Mouse (Mus musculus) T-helper 2 cell (primary cell): Measurements from ENCODE around the gene Plg.

Experiments
- in situ Hi-C: fragments of 300-600 bp; cut with MboI, MseI; formaldehyde crosslinking; loops from one replicate; pipeline ENCODE4 v1.15.1; 2025; ENCODE audit warnings: high pct_unique_total_duplicates

The Plg gene

DNA sequence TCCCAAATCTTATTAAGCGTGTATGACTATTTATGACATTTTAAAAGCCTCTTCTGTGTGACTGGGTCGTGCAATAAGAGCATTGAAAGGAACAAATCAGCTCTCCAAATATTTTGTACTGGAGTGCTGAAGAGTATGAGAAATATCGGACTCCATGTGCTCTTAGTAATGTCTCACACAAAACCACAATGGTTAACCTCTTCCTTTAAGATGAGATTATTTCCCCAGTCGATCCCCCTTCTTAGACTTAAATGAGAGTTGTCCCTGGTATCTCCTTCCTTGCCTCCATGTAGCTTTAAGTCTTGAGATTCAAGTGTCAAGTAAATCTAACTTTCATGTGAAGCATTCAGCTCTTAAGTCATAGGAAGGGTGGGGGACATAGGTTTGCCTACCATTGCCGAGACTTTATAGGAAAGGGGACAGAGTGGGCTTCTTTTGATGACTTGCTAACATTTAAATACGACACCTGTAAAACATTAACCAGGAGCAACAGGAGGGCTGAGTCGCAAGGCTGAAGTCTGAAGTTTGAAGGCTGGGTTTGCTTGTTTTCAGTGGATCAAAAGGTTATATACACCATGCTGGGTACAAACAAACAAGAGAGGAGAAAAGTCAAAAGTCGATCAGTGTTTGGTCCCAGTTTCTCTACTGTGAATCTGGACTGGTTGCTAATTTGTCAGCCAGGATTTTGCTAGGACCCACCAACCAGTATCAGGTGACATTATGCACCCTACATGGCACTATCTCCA lies 6.8 kb downstream of the Plg start:
- in situ Hi-C loops: no loop called here

DNA sequence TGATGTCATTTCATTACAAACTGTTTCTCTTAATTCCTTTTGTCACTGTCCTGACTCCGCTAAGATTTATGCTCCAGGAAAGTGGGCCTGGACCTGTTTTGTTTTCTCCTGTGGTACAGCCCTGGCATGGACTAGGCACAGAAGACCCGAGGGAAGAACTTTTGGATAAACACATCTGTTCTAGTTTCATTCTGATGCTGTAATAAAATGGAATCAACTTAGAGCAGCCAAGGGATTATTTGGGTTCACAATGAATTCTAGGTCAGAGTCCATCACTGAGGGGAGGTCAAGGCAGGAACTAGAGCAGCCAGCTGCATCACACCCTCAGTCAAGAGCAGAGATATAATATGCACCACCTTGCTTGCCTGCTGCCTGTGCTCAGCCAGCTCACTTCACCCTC lies 9.4 kb downstream of the Plg start:
- in situ Hi-C loops: no loop called here

DNA sequence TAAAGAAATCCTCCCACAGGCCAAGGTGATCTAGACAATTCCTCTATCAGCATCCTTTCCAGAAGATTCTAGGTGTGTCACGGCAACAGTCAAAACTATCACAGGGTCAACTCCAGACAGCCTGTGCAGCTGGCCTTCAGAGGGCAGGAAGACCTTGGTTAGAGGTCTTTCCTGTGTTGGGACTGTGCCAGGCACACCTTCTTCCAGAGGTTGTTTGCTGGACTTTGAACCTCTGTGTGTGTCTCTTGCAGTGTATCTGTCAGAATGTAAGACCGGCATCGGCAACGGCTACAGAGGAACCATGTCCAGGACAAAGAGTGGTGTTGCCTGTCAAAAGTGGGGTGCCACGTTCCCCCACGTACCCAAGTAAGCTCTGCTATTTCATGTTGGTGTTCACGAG lies 9.8 kb downstream of the Plg start:
- in situ Hi-C loops: no loop called here

DNA sequence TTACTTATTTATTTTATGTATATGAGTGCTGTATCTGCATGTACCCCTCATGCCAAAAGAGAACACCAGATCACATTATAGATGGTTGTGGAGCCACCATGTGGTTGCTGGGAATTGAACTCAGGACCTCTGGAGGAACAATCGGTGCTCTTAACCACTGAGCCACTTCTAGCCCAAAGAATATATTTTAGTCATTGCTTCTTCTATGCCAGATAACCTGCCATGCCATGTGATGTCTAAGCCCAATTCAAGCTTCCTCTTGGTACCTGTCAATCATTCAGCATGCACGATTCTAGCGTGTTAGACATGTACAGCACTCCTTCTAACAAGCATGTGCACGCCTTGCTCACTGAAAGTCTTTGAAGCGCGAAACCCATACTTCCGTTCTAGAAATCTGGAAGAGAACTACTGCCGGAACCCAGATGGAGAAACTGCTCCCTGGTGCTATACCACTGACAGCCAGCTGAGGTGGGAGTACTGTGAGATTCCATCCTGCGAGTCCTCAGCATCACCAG lies 17.8 kb downstream of the Plg start:
- in situ Hi-C loops: no loop called here

DNA sequence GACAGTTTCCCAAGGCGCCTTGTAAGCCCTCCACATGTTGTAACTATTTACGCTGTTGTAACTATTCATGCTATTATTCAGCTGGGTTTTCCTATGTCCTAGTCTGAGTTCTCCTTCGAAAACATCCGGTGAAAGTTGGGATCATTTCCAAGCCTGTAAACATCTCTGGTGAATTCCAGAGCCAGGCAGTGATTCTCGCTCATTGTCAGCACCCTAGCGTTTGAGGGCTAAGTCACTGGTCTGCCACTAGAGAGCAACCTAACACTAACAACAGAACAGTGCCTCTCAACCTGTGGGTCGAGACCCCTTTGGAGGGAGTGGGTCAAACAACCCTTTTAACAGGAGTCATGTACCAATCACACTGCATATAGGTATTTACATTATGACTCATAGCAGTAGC lies 25.0 kb downstream of the Plg start:
- in situ Hi-C loops: loop anchor here (10.0 kb wide), 1 partner anchor 1289 kb away; no protein-coding TSS in a partner anchor

DNA sequence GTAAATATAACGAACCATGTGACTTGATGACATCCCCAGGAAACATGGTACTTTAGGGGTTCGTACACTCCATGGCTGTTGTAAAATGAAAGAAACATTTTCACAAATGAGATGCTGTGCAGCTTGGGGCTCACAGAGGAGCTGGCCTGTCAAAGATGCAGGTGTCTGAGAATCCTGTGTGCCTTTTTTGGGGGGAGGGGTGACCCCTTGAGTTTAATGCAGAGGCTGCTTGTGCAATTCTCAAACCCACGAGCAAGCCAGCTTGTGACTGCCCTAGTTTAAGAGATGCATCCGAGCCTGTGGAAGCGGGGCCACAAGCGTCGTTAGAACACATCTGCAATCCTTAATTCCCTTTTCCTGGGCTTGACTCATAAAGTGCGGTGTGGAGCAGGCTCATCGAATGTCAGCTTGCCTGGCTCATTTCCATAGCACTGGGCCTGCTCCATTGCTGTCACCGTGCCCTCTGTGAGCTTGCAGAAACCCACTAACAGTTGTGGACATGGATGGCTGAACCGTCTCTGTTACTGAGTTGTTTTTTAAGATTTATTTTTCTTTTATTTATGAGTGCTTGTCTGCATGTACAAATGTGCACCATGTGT lies 31.0 kb downstream of the Plg start:
- in situ Hi-C loops: loop anchor here (10.0 kb wide), 1 partner anchor 1295 kb away; no protein-coding TSS in a partner anchor

DNA sequence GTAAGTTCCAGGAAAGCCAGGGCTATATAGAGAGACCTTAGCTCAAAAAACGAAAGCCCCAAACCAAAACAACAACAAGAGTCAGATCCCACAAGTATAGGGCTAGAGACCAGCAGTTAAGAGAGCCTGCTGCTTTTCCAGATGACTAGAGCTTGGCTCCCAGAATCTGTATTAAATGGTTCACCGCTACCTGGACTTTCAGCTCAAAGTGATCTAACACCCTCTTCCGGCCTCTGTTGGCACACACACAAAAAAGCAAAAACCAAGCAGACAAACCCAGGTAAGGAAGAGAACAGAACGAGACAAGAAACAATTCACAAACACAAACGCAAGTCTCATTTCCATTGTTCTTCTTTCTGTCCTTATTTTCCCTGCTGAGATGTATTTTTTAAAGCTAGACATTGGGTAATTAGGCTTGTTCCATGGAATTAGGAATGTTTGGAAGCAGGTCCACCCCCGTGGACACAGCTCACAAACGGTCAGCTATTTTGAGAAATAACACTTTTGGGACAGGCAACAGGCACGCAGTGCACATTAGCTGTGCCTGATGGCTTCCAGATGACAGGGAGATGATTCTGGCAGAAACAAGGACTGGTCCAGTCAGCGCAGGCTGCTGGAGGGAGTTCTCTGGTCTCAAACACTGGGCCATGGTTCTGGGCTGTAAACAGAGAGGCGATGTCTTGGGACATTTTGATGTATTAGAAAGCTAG lies 33.9 kb downstream of the Plg start:
- in situ Hi-C loops: loop anchor here (10.0 kb wide), 1 partner anchor 122 kb away; no protein-coding TSS in a partner anchor

DNA sequence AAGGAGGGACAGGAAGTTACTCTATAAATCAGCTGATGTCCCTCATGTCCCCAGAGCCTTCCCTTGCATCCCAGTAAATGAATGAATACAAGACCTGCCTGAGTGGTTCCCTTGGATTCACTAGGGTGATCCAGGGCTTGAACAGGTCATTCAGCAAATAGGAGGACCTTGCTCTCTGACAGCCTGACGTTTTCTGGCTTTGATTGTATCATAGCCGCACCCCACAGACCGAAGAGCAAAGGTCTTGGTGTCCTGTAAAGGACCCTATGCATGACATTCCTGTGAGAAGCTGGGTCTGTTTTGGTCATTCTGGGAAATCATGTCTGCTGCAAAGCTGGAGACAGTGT lies 34.5 kb downstream of the Plg start:
- in situ Hi-C loops: loop anchor here (10.0 kb wide), 1 partner anchor 122 kb away; no protein-coding TSS in a partner anchor

DNA sequence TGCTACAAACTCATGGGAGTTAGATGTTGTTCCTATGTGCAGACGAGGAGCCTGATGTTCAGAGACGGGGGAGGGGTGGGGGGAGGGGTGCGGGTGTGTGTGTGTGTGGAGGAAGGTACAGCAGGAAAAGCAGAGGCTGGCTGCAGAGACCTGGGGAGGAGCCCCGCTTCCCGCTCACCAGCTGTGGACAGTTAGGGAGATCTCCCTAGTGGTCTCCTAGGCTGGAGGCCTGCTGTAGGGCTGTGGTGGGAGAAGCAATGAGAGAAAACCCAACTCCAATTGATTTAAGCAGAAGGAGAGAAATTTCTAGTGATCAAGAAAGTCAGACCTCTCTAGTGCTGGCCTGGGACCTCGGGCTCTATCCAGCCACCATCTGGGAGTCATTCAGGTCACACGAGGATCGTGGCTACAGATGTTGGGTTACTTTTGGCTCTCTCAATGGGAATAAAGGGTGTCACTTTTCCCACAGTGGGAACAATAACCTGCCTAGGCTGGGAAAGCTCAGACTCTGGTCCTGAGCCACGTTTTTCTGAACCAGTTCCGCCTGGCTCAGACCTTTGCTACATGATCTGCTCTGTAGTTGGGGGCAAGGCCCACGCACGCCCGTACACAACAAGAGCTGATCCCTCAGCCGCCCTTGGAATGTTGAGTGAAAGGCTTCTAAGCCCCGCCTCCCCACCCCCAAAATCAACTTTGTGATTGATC lies 36.8 kb downstream of the Plg start:
- in situ Hi-C loops: loop anchor here (10.0 kb wide), 1 partner anchor 120 kb away; no protein-coding TSS in a partner anchor

DNA sequence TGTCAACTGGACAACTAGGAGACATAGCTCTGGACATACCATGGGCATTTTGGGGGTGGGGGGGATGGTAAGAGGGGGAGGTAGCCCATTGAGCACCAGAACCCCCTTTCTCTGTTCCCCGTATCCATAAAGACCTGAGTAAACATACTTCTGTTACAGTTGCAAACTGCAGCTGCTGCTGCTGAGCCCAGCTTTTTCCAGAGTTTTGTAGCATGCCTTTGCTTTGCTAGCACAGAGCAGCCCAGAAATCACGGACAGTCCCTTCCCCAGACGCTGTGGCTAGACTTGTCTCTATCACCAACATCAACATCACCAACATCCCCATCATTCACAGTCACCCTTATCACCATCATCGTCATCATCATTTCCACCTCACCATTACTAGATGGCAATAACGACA lies 37.3 kb downstream of the Plg start:
- in situ Hi-C loops: loop anchor here (10.0 kb wide), 1 partner anchor 119 kb away; no protein-coding TSS in a partner anchor

DNA sequence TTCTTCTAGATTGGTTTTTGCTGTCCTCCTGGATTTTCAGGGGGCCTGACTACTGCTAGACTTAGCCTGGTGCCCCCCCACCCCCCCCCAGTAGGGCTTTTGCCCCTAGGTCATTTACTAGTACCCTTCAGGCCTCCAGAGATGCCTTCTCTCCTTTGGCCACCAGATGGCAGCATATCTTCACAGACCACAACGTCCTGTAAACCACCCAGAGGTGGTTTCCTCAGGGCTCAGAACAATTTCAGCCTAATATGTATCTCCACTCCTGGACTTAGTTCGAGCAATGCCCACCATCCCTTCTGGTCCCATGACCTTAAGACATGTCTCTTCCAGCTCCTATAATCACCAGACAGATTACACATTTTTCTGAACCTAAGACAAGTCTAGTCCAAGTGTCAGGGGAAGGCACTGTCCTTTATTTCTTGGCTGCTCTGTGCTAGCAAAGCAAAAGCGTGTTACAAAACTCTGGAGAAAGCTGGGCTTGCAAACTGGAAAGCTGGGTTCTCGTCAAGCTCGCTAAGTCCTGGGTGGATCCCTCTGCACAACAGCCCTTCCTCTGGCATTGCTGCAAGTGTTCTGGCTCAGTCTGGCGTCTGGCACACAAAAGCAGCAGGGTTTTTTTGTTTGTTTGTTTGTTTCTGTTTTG lies 38.0 kb downstream of the Plg start:
- in situ Hi-C loops: loop anchor here (10.0 kb wide), 1 partner anchor 118 kb away; no protein-coding TSS in a partner anchor

DNA sequence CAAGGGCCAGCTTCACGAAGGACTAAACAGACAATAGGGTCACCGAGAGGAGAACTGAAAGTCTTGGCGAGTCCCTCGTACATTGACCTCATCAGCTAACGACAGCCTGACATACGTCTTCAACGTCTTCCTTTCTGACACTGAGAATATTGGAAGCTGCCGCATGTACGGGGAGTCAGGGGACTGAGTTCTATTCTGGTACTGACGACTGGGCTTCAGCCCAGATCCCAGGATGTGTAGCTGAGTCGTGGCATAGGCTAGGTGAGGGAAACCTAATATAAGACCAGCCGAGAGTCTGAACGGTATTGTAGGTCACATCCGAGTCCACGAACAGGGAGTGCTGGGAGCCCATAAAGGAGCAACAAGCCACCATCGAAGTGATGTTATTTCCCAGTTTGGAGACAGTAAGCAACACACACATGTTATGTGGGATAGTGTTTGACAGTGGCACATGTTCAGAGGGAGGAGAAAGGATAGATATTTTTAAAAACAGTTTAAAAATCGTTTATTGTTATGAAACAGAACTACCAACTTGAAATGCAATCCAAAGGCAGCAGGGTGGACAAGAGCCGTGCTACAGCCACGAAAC lies 41.2 kb downstream of the Plg start:
- in situ Hi-C loops: loop anchor here (10.0 kb wide), 1 partner anchor 115 kb away; no protein-coding TSS in a partner anchor

DNA sequence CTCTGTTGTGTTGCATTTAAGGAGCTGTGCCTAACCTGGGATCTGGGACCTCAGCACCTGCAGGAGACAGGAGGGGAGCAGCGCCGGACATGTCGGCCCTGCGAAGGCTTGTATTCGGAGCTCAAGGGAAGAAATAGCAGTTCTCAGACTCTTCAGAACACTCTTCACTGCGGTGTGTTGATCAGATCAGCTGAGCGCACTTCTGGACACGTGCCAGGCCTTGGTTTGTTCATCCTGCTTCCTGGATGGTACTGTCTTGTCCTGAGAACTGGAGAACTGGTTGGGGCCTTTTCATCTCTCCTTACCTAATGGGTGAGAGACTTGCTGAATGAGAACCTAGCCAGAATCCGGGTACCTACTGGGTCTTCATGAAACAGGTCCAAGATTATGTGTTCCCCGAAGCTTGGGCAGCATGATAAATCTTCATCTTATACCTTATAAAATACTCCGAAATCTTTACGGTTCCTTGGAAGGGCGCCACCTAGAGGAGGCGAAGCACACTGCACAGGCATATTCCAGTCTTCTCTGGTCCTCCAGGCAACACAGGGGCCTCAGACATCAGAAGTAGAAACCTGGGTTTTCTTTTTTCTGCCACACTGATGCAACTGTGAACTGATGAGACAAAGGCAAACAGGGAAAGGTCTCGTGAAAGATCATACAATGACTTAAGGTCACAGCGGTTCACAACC lies 42.6 kb downstream of the Plg start:
- in situ Hi-C loops: no loop called here

DNA sequence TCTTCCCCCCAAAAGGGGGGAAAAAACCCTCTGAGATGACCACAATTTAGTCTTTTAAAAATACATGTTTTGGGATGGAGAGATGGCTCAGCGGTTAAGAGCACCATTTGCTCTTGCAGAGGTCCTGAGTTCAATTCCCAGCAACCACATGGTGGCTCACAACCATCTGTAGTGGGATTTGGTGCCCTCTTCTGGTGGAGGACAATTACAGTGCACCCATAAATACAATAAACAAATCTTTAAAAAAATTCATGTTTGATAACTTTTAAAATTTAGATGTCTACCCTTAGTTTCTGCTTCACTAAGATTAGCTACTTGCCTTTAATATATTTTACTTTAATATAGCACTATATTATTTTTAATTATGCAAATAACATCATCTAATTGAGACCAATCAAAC lies 43.7 kb downstream of the Plg start:
- in situ Hi-C loops: no loop called here

DNA sequence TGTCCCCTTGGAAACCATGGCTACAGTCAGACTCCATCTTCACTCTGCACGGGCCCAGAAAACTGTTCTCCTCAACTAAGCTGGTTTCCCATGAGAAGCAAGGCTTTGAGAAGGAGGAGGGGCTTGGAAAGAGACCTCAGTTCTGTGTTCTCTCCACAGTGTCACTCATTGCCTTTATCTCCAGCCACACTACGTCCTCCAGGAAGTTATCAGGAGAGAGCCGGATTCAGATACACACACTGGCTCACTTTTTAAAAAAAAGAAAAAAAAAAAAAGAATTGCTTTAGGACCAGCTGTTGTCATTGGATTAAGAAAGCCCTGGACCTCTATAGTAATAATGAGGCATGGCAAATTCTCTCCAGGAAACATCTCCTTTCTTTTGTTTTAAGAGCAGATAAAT lies 48.7 kb downstream of the Plg start:
- in situ Hi-C loops: no loop called here

DNA sequence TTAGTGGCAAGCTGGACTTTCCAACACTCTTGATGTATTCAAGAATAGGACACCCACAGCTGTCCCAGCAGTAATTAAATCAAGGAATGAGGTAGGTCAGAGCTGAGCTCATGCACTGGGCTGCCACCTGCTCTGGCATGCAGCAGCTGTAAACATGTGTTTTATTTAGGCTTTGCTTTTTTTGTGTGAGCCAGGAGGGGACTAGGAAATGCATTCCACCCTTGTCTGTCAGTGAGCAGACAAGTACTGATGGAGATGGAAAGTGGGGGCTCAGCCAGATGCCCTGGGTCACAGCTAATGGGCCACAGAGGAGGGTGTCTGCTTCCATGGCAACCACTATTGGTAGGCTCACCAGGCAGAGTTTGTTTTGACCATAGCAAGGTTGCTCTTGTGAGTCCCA lies 50.0 kb downstream of the Plg start:
- in situ Hi-C loops: no loop called here

DNA sequence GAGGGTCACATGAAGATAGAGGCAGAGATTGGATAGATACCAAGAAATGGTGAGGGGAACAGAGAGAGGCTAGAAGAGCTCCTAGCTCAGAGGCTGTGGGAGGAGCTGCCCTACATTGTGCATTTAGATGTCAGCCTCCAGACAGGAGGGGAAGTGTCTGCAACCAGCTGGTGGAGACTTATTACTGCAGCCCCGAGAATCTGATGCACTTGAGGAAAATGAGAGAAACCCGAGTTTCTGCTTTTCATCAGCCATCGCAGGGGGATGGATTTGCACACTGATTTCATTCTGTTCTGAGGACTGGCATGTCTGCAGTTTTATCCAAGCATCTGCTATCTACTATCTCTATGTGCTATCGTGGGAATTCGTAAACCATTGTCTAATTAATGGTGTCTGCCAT lies 53.3 kb downstream of the Plg start:
- in situ Hi-C loops: no loop called here

DNA sequence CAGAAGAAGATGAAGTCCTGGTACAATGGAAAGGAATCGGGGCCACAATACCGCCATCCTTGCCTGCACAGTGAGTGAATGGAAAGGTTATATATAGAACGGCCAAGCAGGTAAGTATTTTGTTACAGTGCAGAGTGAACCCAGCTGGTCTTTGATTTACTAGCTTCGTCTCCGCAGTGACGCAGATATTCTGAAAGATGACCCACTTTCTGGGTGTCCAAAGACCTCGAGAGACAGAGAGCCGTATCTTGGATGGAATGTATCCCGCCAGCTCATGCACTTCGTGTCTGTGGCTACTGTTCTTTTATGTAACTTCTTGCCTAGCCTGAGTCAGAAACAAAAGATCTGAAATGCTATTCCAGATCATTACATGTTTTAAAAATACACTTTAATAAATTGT lies 59.4 kb downstream of the Plg start:
- in situ Hi-C loops: no loop called here

DNA sequence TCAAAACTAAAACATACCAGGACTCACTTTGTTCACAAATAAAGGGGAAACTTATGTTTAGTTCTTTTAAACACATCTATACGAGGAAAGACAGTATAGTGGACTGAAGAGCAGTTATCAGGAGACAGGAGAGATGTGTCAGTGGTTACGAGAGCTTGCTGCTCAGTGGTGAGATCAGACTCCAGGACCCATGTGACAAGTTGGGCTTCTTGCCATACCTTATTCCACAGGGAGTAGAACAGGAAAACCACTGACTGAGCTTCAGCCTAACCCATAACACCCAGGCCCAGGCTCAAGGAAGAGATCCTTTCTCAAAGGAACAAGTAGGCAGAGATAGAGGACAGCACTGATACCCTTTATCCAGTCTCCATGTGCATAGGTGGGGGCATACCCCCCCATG lies 66.2 kb downstream of the Plg start:
- in situ Hi-C loops: no loop called here

DNA sequence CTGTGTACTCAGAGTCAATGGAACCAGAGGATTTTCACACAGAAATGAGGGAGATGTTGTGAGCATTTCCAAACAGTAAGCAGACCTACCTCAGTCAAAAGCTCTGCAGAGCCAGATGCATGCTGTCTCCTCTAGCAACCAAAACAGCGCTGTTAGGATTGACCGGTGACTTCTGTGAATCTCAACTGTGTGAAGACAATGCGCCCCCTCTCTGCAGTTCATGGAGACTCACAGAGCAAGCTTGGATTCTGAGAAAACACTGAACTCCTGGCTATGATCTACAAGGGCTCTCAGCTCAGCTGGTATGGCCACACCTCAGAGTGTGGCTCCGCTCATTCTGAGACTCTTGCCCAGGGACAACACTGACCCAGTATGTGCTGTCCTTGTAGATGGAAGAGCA lies 72.8 kb downstream of the Plg start:
- in situ Hi-C loops: no loop called here
